Comparison of ENCODE assay signal across 8 mouse cellular contexts in genomic region chr2:75588572-75588971, GRCm38 (mm10).
DNase-seq lines count a peak whose midpoint lies in the region; ATAC-seq lines count a peak whose summit lies in the region.

No protein-coding gene starts in this region.

- peak; percentile 51 to 95 for DNase-seq in adrenal gland, adult (ENCODE audit: inconsistent age in 2 of 2, low spot score in 1 of 2)
- no peak for DNase-seq in adrenal gland, postnatal 4 days (ENCODE audit: low spot score in 2 of 2)
- DNase-seq in A20 (ENCODE audit: low read depth, low spot score): peak; percentile 73
- peak; percentile 77 for DNase-seq in c-Kit-positive CD71-negative TER-119-negative erythroid progenitor cells, embryonic 14.5 days (ENCODE audit: low read depth)
- DNase-seq in frontal cortex, adult 2 months (ENCODE audit: extremely low spot score in 1 of 2, low spot score in 1 of 2): peak; percentile 55 to 95
- peak; percentile 84 for DNase-seq in layer of hippocampus, adult 9-10 months (ENCODE audit: low spot score)
- DNase-seq in spleen, adult 12 weeks (ENCODE audit: low spot score): peak; percentile 13

- ATAC-seq in megakaryocyte progenitor cell, adult 5-6 weeks (replicated peaks; ENCODE audit: poor library complexity): peak; percentile 68

Comparison
In these comparisons a context has a peak if more than half of its experiments do, and no peak if none do; other contexts are left out.
1. DNase-seq: peak in adrenal gland, adult (2 of 2), A20 (single experiment), c-Kit-positive CD71-negative TER-119-negative erythroid progenitor cells, embryonic 14.5 days (single experiment), frontal cortex, adult 2 months (2 of 2), layer of hippocampus, adult 9-10 months (single experiment) and spleen, adult 12 weeks (single experiment); none in adrenal gland, postnatal 4 days (0 of 2).